Mouse (Mus musculus): Measurements from ENCODE around the gene Pbld1. TPM values are rescaled to one million over a fixed set of nuclear protein-coding genes. Genes with fewer than 3 reads are reported as not detected.

Pbld1 gene
- polyA plus RNA-seq, 1 experiment from 2014 or later = 13.7 TPM

DNA sequence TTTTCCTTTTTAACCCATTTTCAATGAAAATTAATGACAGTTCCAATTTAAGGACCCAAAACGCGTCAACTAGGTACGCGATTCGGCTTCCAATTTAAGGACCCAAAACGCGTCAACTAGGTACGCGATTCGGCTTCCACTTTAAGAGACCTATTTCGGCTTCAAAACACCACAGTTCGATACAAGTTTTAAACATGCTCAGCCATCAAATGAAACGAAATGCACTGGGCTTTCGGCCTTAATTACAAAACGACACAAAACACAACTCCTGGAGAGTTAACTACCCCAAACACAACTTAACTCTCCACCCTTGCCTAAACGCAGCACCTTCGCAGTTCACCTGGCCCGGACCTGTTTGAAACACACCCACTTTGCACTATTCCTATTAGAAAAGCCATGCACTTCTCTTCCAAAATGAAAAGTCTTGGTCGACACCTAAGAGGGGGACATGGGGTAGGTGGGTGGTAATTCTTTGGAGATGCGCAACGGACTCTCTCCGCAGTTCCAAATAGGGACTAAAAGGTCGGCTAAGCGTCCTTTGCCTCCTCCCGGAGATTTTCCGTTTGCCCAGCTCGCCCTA, 37.3 kb upstream of the Pbld1 start:
- Histone ChIP-seq H3K4me2 (ENCODE audit: low read length) (peak overlapping the region; percentile 67), H3K27ac (peak overlapping the region; percentile 100), H3K36me3 (ENCODE audit: insufficient read depth, low read length) (no peaks in the 10 kb centered on the region), H3K9me3 (replicated peaks; ENCODE audit: low read length) (no peaks in the 10 kb centered on the region), H3K4me1 (replicated peaks; ENCODE audit: insufficient read depth, low read length) (0 out of 2 replicates have a peak, but pooled peaks cover 24% of the 10 kb centered on the region), H3K27me3 (ENCODE audit: insufficient read depth, low read length) (no peaks in the 10 kb centered on the region), H3K4me3 (replicated peaks; ENCODE audit: low read depth, low read length) (peak overlapping the region; percentile 89), H3K9ac (ENCODE audit: low read depth, low read length) (peak overlapping the region; percentile 99)
- TF ChIP-seq CTCF (IDR thresholded peaks at IDR 0.05; ENCODE audit: low read depth) = no peak
- DNase-seq (ENCODE audit: low spot score) (peak; percentile 32), ATAC-seq (replicated peaks; ENCODE audit: low FRiP score, low read depth) (no peak)
- under 1% methylated on average over 27 of the region's 27 CpGs for WGBS

- ATAC-seq (replicated peaks; ENCODE audit: low FRiP score, low read depth) (peak; percentile 36), DNase-seq (ENCODE audit: low spot score) (peak; percentile 63)
- Histone ChIP-seq H3K27me3 (ENCODE audit: insufficient read depth, low read length) (no peaks in the 10 kb centered on the region), H3K4me2 (ENCODE audit: low read length) (peak overlapping the region; percentile 67), H3K36me3 (ENCODE audit: insufficient read depth, low read length) (no peaks in the 10 kb centered on the region), H3K27ac (peak overlapping the region; percentile 100), H3K9ac (ENCODE audit: low read depth, low read length) (peak overlapping the region; percentile 99), H3K9me3 (replicated peaks; ENCODE audit: low read length) (no peaks in the 10 kb centered on the region), H3K4me1 (replicated peaks; ENCODE audit: insufficient read depth, low read length) (0 out of 2 replicates have a peak, but pooled peaks cover 24% of the 10 kb centered on the region), H3K4me3 (replicated peaks; ENCODE audit: low read depth, low read length) (peak overlapping the region; percentile 89)
- under 1% methylated on average over 59 of the region's 68 CpGs for WGBS
- no peak for TF ChIP-seq CTCF (IDR thresholded peaks at IDR 0.05; ENCODE audit: low read depth)
These were observed 36.7 kb upstream of the Pbld1 start for GRCm38 (mm10) chr10:63023121-63023748.

DNA sequence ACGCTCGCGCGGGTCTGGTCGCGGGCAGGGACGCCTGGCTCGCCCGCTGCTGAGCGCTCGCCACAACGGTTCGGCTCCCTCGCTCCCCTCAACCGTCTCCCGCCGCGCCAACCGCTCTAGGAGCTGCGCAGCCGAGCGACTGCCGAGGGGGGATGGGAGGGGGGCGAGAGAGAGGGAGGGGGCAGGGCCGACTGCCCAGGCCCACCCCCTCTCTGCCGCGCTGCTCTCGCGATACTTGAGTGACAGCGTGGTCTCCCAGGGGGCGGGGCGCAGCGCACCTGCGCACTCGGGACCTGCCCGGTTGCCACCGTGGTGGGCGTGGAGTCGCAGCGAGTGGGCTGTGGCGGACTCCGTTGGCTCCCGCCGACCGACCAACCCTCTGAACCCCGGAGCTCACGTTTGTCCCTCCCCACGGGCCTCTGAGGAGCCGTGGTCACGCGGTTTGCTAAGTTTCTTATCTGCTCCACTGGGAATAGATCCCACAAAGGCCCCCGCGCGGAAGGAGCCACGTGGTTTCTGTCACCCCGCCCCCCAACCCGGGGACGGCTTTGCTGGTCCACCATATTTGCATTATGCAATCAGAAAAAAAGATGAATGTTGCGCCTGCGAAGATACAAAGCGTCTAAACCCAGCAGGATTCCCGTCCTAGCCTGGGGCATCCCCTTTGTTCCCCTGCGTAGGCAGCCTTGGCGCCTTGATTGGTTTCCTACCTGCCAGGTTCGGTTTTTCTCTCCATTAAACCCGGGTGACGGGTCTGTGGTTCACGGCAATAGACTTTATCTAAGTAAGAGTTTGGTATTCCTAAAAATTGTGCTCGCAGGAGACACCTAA, 36.0 kb upstream of the Pbld1 start, which contains the start of the genes Hnrnph3 and Pbld2:
Gene Hnrnph3 (minus strand): TSS at position 469 of the 831 bp plus-strand sequence.
Gene Pbld2 (plus strand): TSS at position 567 of the 831 bp plus-strand sequence.
- peak within 1 kb of the TSS; percentile 99 for H3K9ac ChIP-seq (ENCODE audit: low read depth, low read length)

GRCm38 (mm10) chr10:63024580-63024910, 35.4 kb upstream of the Pbld1 start:
- no peaks in the 10 kb centered on the region for H3K36me3 ChIP-seq (ENCODE audit: insufficient read depth, low read length)
- H3K4me2 ChIP-seq (ENCODE audit: low read length) = peak overlapping the region; percentile 67
- under 1% methylated on average over 8 of the region's 8 CpGs for WGBS
- TF ChIP-seq CTCF (IDR thresholded peaks at IDR 0.05; ENCODE audit: low read depth) = peak; percentile 66
- peak overlapping the region; percentile 89 for H3K4me3 ChIP-seq (replicated peaks; ENCODE audit: low read depth, low read length)
- H3K9ac ChIP-seq (ENCODE audit: low read depth, low read length) = peak overlapping the region; percentile 74
- ATAC-seq (replicated peaks; ENCODE audit: low FRiP score, low read depth) (peak; percentile 50; the same call in 1 of the 2 replicates), DNase-seq (ENCODE audit: low spot score) (peak; percentile 90)
- no peaks in the 10 kb centered on the region for H3K9me3 ChIP-seq (replicated peaks; ENCODE audit: low read length)
- peak overlapping the region; percentile 100 for H3K27ac ChIP-seq
- no peaks in the 10 kb centered on the region for H3K27me3 ChIP-seq (ENCODE audit: insufficient read depth, low read length)
- 0 out of 2 replicates have a peak, but pooled peaks cover 22% of the 10 kb centered on the region for H3K4me1 ChIP-seq (replicated peaks; ENCODE audit: insufficient read depth, low read length)

More for the DNA sequence above, 36.0 kb upstream of the Pbld1 start, which contains the start of the genes Hnrnph3 and Pbld2:
- 0 out of 2 replicates have a peak, but pooled peaks cover 24% of the 10 kb centered on the region for H3K4me1 ChIP-seq (replicated peaks; ENCODE audit: insufficient read depth, low read length)
- H3K27me3 ChIP-seq (ENCODE audit: insufficient read depth, low read length) = no peaks in the 10 kb centered on the region
- no peaks in the 10 kb centered on the region for H3K9me3 ChIP-seq (replicated peaks; ENCODE audit: low read length)
- DNase-seq (ENCODE audit: low spot score) (peak; percentile 98), ATAC-seq (replicated peaks; ENCODE audit: low FRiP score, low read depth) (peak; percentile 96)
- under 1% methylated on average over 64 of the region's 69 CpGs for WGBS
- peak within 1 kb of the TSS; percentile 100 for H3K27ac ChIP-seq
- peak within 1 kb of the TSS; percentile 67 for H3K4me2 ChIP-seq (ENCODE audit: low read length)
- TF ChIP-seq CTCF (IDR thresholded peaks at IDR 0.05; ENCODE audit: low read depth) = no peak
- H3K4me3 ChIP-seq (replicated peaks; ENCODE audit: low read depth, low read length) = peak within 1 kb of the TSS; percentile 89
- H3K36me3 ChIP-seq (ENCODE audit: insufficient read depth, low read length) = no peaks in the 10 kb centered on the region

DNA sequence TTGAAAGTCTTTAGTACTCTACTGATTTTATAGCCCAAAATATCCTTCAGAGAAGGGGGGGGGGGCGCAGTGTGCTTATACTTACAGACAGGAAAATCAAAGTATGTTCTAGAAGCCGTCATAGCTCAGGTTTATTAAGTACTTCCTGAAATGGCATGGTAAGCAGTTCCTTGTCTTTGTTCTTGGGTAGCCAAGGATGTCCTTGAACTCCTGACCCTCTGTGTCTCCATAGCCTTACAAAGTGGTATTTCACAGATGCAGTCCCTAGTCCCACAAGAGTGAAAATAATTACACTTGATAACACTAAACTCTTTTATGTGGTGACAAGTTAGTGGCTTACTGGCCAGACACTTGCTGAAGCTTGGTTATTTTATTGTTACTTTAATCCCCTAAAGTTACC, 34.9 kb upstream of the Pbld1 start:
- Histone ChIP-seq H3K4me1 (replicated peaks; ENCODE audit: insufficient read depth, low read length) (0 out of 2 replicates have a peak, but pooled peaks cover 22% of the 10 kb centered on the region), H3K9ac (ENCODE audit: low read depth, low read length) (peak overlapping the region; percentile 74; the same call in 1 of the 2 replicates), H3K27me3 (ENCODE audit: insufficient read depth, low read length) (no peaks in the 10 kb centered on the region), H3K9me3 (replicated peaks; ENCODE audit: low read length) (no peaks in the 10 kb centered on the region), H3K4me2 (ENCODE audit: low read length) (peak overlapping the region; percentile 67), H3K27ac (peak overlapping the region; percentile 100), H3K36me3 (ENCODE audit: insufficient read depth, low read length) (no peaks in the 10 kb centered on the region), H3K4me3 (replicated peaks; ENCODE audit: low read depth, low read length) (peak overlapping the region; percentile 89; the same call in 1 of the 2 replicates)
- DNase-seq (ENCODE audit: low spot score) (peak; percentile 61), ATAC-seq (replicated peaks; ENCODE audit: low FRiP score, low read depth) (no peak)
- TF ChIP-seq CTCF (IDR thresholded peaks at IDR 0.05; ENCODE audit: low read depth) = no peak
- 5% methylated on average over 2 of the region's 2 CpGs for WGBS
